Mouse (Mus musculus): Measurements from ENCODE around the gene Acsm4. TPM values are rescaled to one million over a fixed set of nuclear protein-coding genes. Genes with fewer than 3 reads are reported as not detected.
"Not testable (repeated sequence)": the region's sequence is repeated elsewhere in the genome, so short reads cannot be mapped to it uniquely, and the experiment has no call there.

Acsm4 gene
- polyA plus RNA-seq, 1 experiment from 2014 or later = not detected

DNA sequence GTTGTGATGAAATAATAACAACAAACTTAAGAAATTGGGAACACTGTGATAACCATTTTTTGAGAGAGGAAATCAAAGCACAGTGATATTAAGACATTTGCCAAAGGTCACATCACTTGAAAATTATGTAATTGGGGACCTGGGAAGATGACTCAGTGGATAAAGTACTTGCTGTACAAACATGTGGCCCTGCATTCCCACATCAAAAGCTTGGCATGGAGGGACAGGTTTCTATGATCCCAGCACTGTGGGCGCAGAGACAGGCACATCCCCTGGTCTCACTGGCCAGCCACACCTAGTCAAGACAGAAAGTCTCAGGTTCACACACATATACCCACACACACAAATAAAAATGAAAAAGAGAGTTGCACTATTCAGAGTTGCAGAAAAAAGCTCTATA, 5.1 kb downstream of the Acsm4 start:
- no peak for ATAC-seq (replicated peaks; ENCODE audit: low FRiP score, low TSS enrichment, low read depth)
- 82% methylated on average over 1 of the region's 1 CpGs for WGBS

DNA sequence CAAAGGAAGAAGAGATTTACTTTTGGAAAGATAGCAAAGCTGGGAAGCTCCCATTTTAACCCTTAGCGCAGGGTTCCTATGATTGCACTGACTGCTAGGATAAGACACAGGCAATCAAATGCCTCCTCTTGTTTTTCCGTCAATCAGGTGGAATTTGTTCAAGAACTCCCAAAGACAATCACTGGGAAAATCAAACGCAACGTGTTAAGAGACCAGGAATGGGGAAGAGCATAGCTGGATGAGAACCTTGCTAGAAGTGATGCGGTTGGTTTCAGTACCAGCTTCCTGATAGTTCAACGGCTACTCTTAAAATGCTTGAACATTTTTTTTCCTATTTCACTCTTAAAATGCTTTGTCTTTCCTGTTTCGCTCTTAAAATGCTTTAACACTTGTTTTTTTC, 24.3 kb downstream of the Acsm4 start:
- no peak for ATAC-seq (replicated peaks; ENCODE audit: low FRiP score, low TSS enrichment, low read depth)
- Histone ChIP-seq H3K4me2 (ENCODE audit: low read length) (no peak overlapping the region), H3K4me1 (replicated peaks; ENCODE audit: control insufficient read depth, insufficient read depth, low read length) (no peaks in the 10 kb centered on the region), H3K4me3 (ENCODE audit: low read depth, low read length) (no peak overlapping the region), H3K27me3 (replicated peaks; ENCODE audit: control insufficient read depth, insufficient read depth, low read length) (no peaks in the 10 kb centered on the region), H3K9me3 (ENCODE audit: control insufficient read depth, low read length) (no peaks in the 10 kb centered on the region), H3K36me3 (ENCODE audit: control insufficient read depth, insufficient read depth, low read length) (peaks cover 47% of the 10 kb centered on the region), H3K9ac (ENCODE audit: low read length) (no peak overlapping the region), H3K27ac (ENCODE audit: low read depth) (no peak overlapping the region)
- no peak for DNase-seq (ENCODE audit: low spot score)
- 90% methylated on average over 7 of the region's 7 CpGs for WGBS

More for the DNA sequence above, 5.1 kb downstream of the Acsm4 start:
- no peak for DNase-seq (ENCODE audit: low spot score)
- no peaks in the 10 kb centered on the region for H3K36me3 ChIP-seq (ENCODE audit: control insufficient read depth, insufficient read depth, low read length)
- H3K27ac ChIP-seq (ENCODE audit: low read depth) = no peak overlapping the region
- no peaks in the 10 kb centered on the region for H3K9me3 ChIP-seq (ENCODE audit: control insufficient read depth, low read length)
- no peak overlapping the region for H3K4me2 ChIP-seq (ENCODE audit: low read length)
- H3K27me3 ChIP-seq (replicated peaks; ENCODE audit: control insufficient read depth, insufficient read depth, low read length) = no peaks in the 10 kb centered on the region
- H3K4me3 ChIP-seq (ENCODE audit: low read depth, low read length) = no peak overlapping the region
- no peaks in the 10 kb centered on the region for H3K4me1 ChIP-seq (replicated peaks; ENCODE audit: control insufficient read depth, insufficient read depth, low read length)
- H3K9ac ChIP-seq (ENCODE audit: low read length) = no peak overlapping the region

DNA sequence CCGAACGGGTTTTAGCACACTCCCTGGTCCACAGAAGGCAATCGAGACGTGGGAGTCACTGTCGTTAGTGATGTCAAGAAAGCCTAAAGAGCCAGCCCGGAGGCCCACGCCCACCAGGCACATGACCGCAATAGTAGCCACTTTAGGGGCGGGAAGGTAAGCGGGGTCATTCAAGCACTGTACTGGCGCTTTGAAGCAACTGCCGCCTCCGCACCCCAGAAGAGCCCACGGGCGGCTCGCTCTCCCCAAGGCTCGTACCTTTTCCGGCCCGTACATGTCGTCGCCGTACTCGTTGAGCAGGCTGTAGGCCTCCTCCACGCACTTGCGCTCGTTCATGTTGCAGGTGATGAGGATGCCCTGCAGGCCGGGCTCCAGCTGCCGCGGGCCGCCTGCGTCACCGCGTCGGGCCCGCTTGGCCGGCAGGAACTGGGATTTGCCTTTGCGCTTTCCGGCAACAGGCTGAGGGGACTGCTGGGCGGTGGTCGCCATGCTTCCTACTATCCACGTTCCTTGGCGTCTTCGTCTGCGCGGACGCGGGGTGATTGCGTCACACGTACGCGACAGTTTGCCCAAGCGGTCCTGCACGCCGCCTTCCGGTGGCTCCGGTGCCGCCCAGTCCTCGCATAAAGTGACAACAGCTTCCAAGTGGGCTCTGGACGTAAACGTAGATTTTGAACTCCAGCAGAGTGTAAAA, 30.6 kb downstream of the Acsm4 start, which contains the start of gene Thumpd1:
TSS of gene Thumpd1 (minus strand) at position 546 of the 694 bp plus-strand sequence.
- peak; percentile 95 for ATAC-seq (replicated peaks; ENCODE audit: low FRiP score, low TSS enrichment, low read depth)
- under 1% methylated on average over 60 of the region's 60 CpGs for WGBS
- peak within 1 kb of the TSS; percentile 84 for H3K9ac ChIP-seq (ENCODE audit: low read length)

DNA sequence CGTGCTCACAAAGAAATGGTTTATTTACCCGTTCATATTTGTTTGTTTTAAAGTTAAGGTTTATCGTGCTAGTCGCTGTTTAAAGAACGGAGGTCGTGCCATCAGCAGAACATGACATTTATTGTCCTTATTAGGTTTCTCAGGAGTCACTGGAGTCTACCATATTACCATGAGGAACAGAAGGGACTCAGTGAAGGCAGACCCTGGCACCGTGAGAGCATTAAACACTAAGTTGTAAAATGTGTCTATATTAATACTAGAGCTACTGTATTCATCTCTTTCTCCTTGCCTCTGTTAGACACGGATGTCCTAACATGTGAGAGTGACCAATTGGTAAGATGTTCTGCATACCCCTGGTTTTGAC, 31.1 kb downstream of the Acsm4 start:
- Histone ChIP-seq H3K9me3 (ENCODE audit: control insufficient read depth, low read length) (no peaks in the 10 kb centered on the region), H3K27me3 (replicated peaks; ENCODE audit: control insufficient read depth, insufficient read depth, low read length) (no peaks in the 10 kb centered on the region), H3K36me3 (ENCODE audit: control insufficient read depth, insufficient read depth, low read length) (peaks cover 32% of the 10 kb centered on the region), H3K27ac (ENCODE audit: low read depth) (peak overlapping the region; percentile 57), H3K4me3 (ENCODE audit: low read depth, low read length) (peak overlapping the region; percentile 89), H3K4me1 (replicated peaks; ENCODE audit: control insufficient read depth, insufficient read depth, low read length) (peaks cover 9% of the 10 kb centered on the region; the same call in 1 of the 2 replicates), H3K9ac (ENCODE audit: low read length) (peak overlapping the region; percentile 84; the same call in 1 of the 2 replicates), H3K4me2 (ENCODE audit: low read length) (peak overlapping the region; percentile 92)
- ATAC-seq (replicated peaks; ENCODE audit: low FRiP score, low TSS enrichment, low read depth) (no peak), DNase-seq (ENCODE audit: low spot score) (no peak)
- WGBS = 11% methylated on average over 8 of the region's 8 CpGs

More for the DNA sequence above, 30.6 kb downstream of the Acsm4 start, which contains the start of gene Thumpd1:
- Histone ChIP-seq H3K9me3 (ENCODE audit: control insufficient read depth, low read length) (no peaks in the 10 kb centered on the region), H3K4me3 (ENCODE audit: low read depth, low read length) (peak within 1 kb of the TSS; percentile 89), H3K4me1 (replicated peaks; ENCODE audit: control insufficient read depth, insufficient read depth, low read length) (peaks cover 9% of the 10 kb centered on the region; the same call in 1 of the 2 replicates), H3K4me2 (ENCODE audit: low read length) (peak within 1 kb of the TSS; percentile 92), H3K27ac (ENCODE audit: low read depth) (peak within 1 kb of the TSS; percentile 74), H3K36me3 (ENCODE audit: control insufficient read depth, insufficient read depth, low read length) (peaks cover 37% of the 10 kb centered on the region), H3K27me3 (replicated peaks; ENCODE audit: control insufficient read depth, insufficient read depth, low read length) (no peaks in the 10 kb centered on the region)
- DNase-seq (ENCODE audit: low spot score) = peak; percentile 97

DNA sequence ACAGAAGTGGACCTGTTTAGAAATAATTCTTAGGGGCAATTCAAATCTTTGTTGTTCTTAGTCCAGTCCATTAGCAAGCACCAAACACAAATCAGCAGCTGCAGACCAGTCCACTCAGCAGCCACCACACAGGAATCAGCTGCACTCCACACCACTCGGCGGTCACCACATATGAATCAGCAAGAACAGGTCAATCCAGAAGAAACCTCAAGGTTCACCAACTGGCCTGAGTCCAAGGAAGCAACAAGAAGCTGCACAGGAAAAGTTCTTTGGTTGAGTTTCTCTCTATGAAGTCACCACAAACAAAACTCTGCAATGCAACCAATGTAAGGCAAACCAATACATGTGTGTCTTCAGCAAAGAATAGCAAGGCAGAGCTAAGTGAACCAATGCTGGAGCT, 37.8 kb downstream of the Acsm4 start:
- Histone ChIP-seq H3K36me3 (ENCODE audit: control insufficient read depth, insufficient read depth, low read length) (no peaks in the 10 kb centered on the region), H3K9ac (ENCODE audit: low read length) (no peak overlapping the region), H3K27ac (ENCODE audit: low read depth) (no peak overlapping the region), H3K9me3 (ENCODE audit: control insufficient read depth, low read length) (no peaks in the 10 kb centered on the region), H3K4me3 (ENCODE audit: low read depth, low read length) (no peak overlapping the region), H3K27me3 (replicated peaks; ENCODE audit: control insufficient read depth, insufficient read depth, low read length) (no peaks in the 10 kb centered on the region), H3K4me1 (replicated peaks; ENCODE audit: control insufficient read depth, insufficient read depth, low read length) (no peaks in the 10 kb centered on the region), H3K4me2 (ENCODE audit: low read length) (no peak overlapping the region)
- 89% methylated on average over 2 of the region's 2 CpGs for WGBS
- DNase-seq (ENCODE audit: low spot score) (no peak), ATAC-seq (replicated peaks; ENCODE audit: low FRiP score, low TSS enrichment, low read depth) (no peak)

DNA sequence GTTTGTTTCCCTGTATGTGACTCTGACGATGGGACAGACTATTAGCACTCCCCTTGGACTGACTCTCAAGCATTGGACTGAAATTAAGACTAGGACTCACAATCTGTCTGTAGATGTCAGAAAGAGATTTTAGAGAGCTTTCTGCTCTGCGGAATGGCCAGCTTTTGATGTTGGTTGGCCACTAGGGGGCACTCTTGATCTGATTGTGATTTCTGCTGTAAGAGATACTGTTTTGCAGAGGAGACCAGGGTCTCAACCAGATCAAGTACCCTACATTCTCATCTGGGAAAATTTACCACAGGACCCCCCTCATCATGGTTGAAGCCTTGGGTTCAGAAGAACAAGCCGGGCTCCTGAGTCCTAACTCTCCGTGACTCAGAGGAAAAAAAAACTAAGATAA, 41.4 kb downstream of the Acsm4 start:
- not testable (repeated sequence) for H3K4me1 ChIP-seq (replicated peaks; ENCODE audit: control insufficient read depth, insufficient read depth, low read length); H3K27me3 ChIP-seq (replicated peaks; ENCODE audit: control insufficient read depth, insufficient read depth, low read length); H3K9me3 ChIP-seq (ENCODE audit: control insufficient read depth, low read length); H3K36me3 ChIP-seq (ENCODE audit: control insufficient read depth, insufficient read depth, low read length); H3K4me2 ChIP-seq (ENCODE audit: low read length); ATAC-seq (replicated peaks; ENCODE audit: low FRiP score, low TSS enrichment, low read depth); DNase-seq (ENCODE audit: low spot score); H3K4me3 ChIP-seq (ENCODE audit: low read depth, low read length); H3K27ac ChIP-seq (ENCODE audit: low read depth); H3K9ac ChIP-seq (ENCODE audit: low read length)
- WGBS = 80% methylated on average over 4 of the region's 4 CpGs

DNA sequence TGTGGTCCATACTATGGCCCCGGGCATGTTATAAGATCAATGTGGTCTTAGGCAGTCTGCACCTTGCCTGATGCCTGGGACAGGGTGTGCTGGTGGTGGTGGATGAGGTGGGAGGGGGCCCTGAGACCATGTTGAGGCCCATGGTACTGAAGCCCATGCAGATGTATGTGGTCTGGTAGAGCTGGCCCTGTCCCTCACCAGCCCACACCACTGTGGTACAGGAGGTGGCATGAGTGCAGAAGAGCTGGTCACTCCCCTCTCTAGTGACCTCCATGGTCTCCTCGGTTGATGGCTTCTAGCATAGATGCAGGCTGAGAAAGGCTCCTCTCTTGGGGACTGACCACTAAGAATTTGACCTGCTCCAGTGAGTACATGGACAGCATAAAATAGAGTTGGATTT, 49.1 kb downstream of the Acsm4 start:
- Histone ChIP-seq H3K4me1 (replicated peaks; ENCODE audit: control insufficient read depth, insufficient read depth, low read length) (no peaks in the 10 kb centered on the region), H3K27ac (ENCODE audit: low read depth) (no peak overlapping the region), H3K9ac (ENCODE audit: low read length) (no peak overlapping the region), H3K4me2 (ENCODE audit: low read length) (no peak overlapping the region), H3K4me3 (ENCODE audit: low read depth, low read length) (no peak overlapping the region), H3K36me3 (ENCODE audit: control insufficient read depth, insufficient read depth, low read length) (no peaks in the 10 kb centered on the region), H3K27me3 (replicated peaks; ENCODE audit: control insufficient read depth, insufficient read depth, low read length) (no peaks in the 10 kb centered on the region), H3K9me3 (ENCODE audit: control insufficient read depth, low read length) (no peaks in the 10 kb centered on the region)
- no peak for ATAC-seq (replicated peaks; ENCODE audit: low FRiP score, low TSS enrichment, low read depth)
- WGBS = 91% methylated on average over 2 of the region's 2 CpGs
- no peak for DNase-seq (ENCODE audit: low spot score)

DNA sequence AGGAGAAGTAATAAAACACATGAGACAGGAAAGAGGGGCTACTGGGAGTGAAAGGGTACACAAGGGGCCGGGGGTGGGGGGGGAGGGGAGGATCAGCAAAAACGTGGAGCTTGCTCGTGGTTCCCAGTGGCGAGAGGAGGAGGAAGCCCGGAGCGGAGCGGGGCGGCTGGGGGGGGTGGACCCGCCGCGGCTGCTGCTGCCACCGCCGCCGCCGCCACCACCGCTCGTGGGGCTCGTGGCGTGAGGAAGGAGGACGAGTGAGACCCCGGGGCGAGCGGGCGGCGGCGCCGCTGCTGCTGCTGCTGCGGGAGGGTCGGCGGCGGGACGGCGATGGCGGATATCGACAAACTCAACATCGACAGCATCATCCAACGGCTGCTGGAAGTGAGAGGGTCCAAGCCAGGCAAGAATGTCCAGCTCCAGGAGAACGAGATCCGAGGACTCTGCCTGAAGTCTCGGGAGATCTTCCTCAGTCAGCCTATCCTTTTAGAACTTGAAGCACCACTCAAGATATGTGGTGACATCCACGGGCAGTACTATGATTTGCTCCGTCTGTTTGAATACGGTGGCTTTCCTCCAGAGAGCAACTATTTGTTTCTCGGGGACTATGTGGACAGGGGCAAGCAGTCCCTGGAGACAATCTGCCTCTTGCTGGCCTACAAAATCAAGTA, 50.1 kb downstream of the Acsm4 start:
- H3K9ac ChIP-seq (ENCODE audit: low read length) = peak overlapping the region; percentile 30; the same call in 1 of the 2 replicates
- peak; percentile 77; the same call in 1 of the 2 replicates for ATAC-seq (replicated peaks; ENCODE audit: low FRiP score, low TSS enrichment, low read depth)
- H3K4me2 ChIP-seq (ENCODE audit: low read length) = peak overlapping the region; percentile 46
- not testable (repeated sequence) for H3K4me1 ChIP-seq (replicated peaks; ENCODE audit: control insufficient read depth, insufficient read depth, low read length); H3K36me3 ChIP-seq (ENCODE audit: control insufficient read depth, insufficient read depth, low read length); H3K27ac ChIP-seq (ENCODE audit: low read depth); H3K27me3 ChIP-seq (replicated peaks; ENCODE audit: control insufficient read depth, insufficient read depth, low read length); DNase-seq (ENCODE audit: low spot score); H3K9me3 ChIP-seq (ENCODE audit: control insufficient read depth, low read length)
- WGBS = 1% methylated on average over 24 of the region's 44 CpGs
- H3K4me3 ChIP-seq (ENCODE audit: low read depth, low read length) = peak overlapping the region; percentile 25; the same call in 1 of the 2 replicates

Data from intestine, embryonic 14.5 days (tissue).